Mouse (Mus musculus): ENCODE measurements at regions not wholly inside any gene's neighbourhood (a gene's known extent, or its start where the extent isn't known, plus 50 kb on each side); places are given as distances from the start of the nearest gene placed in this dataset.

- no peak overlapping the region for H3K9ac ChIP-seq (replicated peaks)
- H3K9me3 ChIP-seq (ENCODE audit: control insufficient read depth, low read length): no peaks in the 10 kb centered on the region
- H3K27ac ChIP-seq: no peak overlapping the region
- no peak overlapping the region for H3K4me2 ChIP-seq (ENCODE audit: low read depth)
- 71% methylated on average over 21 of the region's 21 CpGs for WGBS (ENCODE audit: insufficient replicate concordance)
- no peaks in the 10 kb centered on the region; a peak in 1 of 4 replicates for H3K4me1 ChIP-seq (replicated peaks; ENCODE audit: control insufficient read depth in 2 of 2, insufficient read depth in 2 of 2, low read length in 1 of 2)
- ATAC-seq (ENCODE audit: insufficient read depth) (no peak), DNase-seq (ENCODE audit: low read depth in 3 of 3, low spot score in 3 of 3) (no peak)
- H3K27me3 ChIP-seq (ENCODE audit: control insufficient read depth, insufficient read depth, low read length): no peaks in the 10 kb centered on the region
- H3K36me3 ChIP-seq (replicated peaks; ENCODE audit: control insufficient read depth, insufficient read depth, low read depth): no peaks in the 10 kb centered on the region
- TF ChIP-seq CTCF (IDR thresholded peaks at IDR 0.05; ENCODE audit: low read depth): no peak
- no peak for TF ChIP-seq EP300 (IDR thresholded peaks at IDR 0.05; ENCODE audit: low read depth)
- H3K4me3 ChIP-seq (ENCODE audit: insufficient read depth in 1 of 2, low read depth in 2 of 2, low read length in 2 of 2): no peak overlapping the region
Measured at GRCm38 (mm10) chr6:51076861-51077768, 355.4 kb upstream of the Nfe2l3 start.

- H3K9ac ChIP-seq (replicated peaks): no peak overlapping the region
- no peaks in the 10 kb centered on the region for H3K9me3 ChIP-seq (ENCODE audit: control insufficient read depth, low read length)
- no peak for ATAC-seq (ENCODE audit: insufficient read depth)
- H3K27ac ChIP-seq: no peak overlapping the region
- no peak overlapping the region for H3K4me3 ChIP-seq (ENCODE audit: insufficient read depth in 1 of 2, low read depth in 2 of 2, low read length in 2 of 2)
- WGBS (ENCODE audit: insufficient replicate concordance): 40% methylated on average over 6 of the region's 6 CpGs
- H3K4me1 ChIP-seq (replicated peaks; ENCODE audit: control insufficient read depth in 2 of 2, insufficient read depth in 2 of 2, low read length in 1 of 2): no peaks in the 10 kb centered on the region; a peak in 1 of 4 replicates
- H3K4me2 ChIP-seq (ENCODE audit: low read depth): no peak overlapping the region
- no peaks in the 10 kb centered on the region for H3K27me3 ChIP-seq (ENCODE audit: control insufficient read depth, insufficient read depth, low read length)
- TF ChIP-seq CTCF (IDR thresholded peaks at IDR 0.05; ENCODE audit: low read depth) (no peak), EP300 (IDR thresholded peaks at IDR 0.05; ENCODE audit: low read depth) (no peak)
- H3K36me3 ChIP-seq (replicated peaks; ENCODE audit: control insufficient read depth, insufficient read depth, low read depth): no peaks in the 10 kb centered on the region
- no peak for DNase-seq (ENCODE audit: low read depth in 3 of 3, low spot score in 3 of 3)
Measured at GRCm38 (mm10) chr6:51077769-51078096, 354.7 kb upstream of the Nfe2l3 start.

- no peaks in the 10 kb centered on the region for H3K36me3 ChIP-seq (replicated peaks; ENCODE audit: control insufficient read depth, insufficient read depth, low read depth)
Measured at GRCm38 (mm10) chr6:51078353-51078966, 354.0 kb upstream of the Nfe2l3 start.

DNA sequence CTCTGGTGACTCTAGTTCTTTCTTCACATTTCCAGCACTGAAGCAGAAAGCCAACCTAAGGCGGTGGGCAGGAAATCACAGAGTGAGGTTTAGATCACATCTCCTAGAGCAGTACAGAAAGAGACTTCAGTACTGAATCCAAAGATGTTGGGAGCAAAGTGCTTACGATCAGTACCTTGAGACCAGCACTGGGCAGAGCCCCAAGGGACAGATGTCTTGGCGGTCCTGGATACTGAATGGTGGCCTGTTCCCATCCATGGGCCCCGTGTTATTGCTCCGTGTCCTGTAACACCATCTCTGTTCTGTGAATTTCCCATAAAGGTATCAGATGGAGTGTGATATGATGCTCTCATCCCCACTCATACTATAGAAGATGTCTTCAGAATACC is 353.5 kb upstream of the Nfe2l3 start:
- ATAC-seq (ENCODE audit: insufficient read depth) (no peak), DNase-seq (ENCODE audit: low read depth in 3 of 3, low spot score in 3 of 3) (no peak)
- Histone ChIP-seq H3K27me3 (ENCODE audit: control insufficient read depth, insufficient read depth, low read length) (no peaks in the 10 kb centered on the region), H3K9ac (replicated peaks) (no peak overlapping the region), H3K9me3 (ENCODE audit: control insufficient read depth, low read length) (no peaks in the 10 kb centered on the region), H3K27ac (no peak overlapping the region), H3K4me3 (ENCODE audit: insufficient read depth in 1 of 2, low read depth in 2 of 2, low read length in 2 of 2) (no peak overlapping the region), H3K4me2 (ENCODE audit: low read depth) (no peak overlapping the region), H3K4me1 (replicated peaks; ENCODE audit: control insufficient read depth in 2 of 2, insufficient read depth in 2 of 2, low read length in 1 of 2) (no peaks in the 10 kb centered on the region; a peak in 1 of 4 replicates), H3K36me3 (replicated peaks; ENCODE audit: control insufficient read depth, insufficient read depth, low read depth) (no peaks in the 10 kb centered on the region)
- TF ChIP-seq EP300 (IDR thresholded peaks at IDR 0.05; ENCODE audit: low read depth) (no peak), CTCF (IDR thresholded peaks at IDR 0.05; ENCODE audit: low read depth) (no peak)
- 61% methylated on average over 5 of the region's 5 CpGs for WGBS (ENCODE audit: insufficient replicate concordance)

More at GRCm38 (mm10) chr6:51078353-51078966, 354.0 kb upstream of the Nfe2l3 start:
- Histone ChIP-seq H3K27me3 (ENCODE audit: control insufficient read depth, insufficient read depth, low read length) (no peaks in the 10 kb centered on the region), H3K4me3 (ENCODE audit: insufficient read depth in 1 of 2, low read depth in 2 of 2, low read length in 2 of 2) (no peak overlapping the region), H3K27ac (no peak overlapping the region), H3K9ac (replicated peaks) (no peak overlapping the region), H3K9me3 (ENCODE audit: control insufficient read depth, low read length) (no peaks in the 10 kb centered on the region), H3K4me1 (replicated peaks; ENCODE audit: control insufficient read depth in 2 of 2, insufficient read depth in 2 of 2, low read length in 1 of 2) (no peaks in the 10 kb centered on the region; a peak in 1 of 4 replicates), H3K4me2 (ENCODE audit: low read depth) (no peak overlapping the region)
- no peak for DNase-seq (ENCODE audit: low read depth in 3 of 3, low spot score in 3 of 3)
- no peak for ATAC-seq (ENCODE audit: insufficient read depth)
- TF ChIP-seq EP300 (IDR thresholded peaks at IDR 0.05; ENCODE audit: low read depth) (no peak), CTCF (IDR thresholded peaks at IDR 0.05; ENCODE audit: low read depth) (no peak)
- 62% methylated on average over 11 of the region's 11 CpGs for WGBS (ENCODE audit: insufficient replicate concordance)

DNA sequence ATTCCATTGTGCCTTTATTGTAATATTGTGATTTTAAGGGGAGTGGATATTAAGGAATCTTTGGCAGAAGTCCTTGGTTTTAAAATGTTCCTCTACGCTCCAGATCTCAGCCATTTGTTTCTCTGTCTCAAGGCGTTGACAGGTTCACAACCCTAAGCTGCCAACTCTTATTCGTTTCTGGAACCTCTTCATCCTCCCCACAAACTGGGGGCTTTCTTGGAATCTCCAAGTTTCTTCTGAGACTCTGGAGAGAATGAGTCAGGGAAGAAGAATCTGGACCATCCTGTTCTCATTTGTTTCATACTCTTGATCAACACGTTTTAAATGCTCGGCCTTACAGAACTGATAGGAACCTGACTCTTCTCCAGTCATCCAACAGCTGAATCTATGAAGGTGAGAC is 351.4 kb upstream of the Nfe2l3 start:
- Histone ChIP-seq H3K4me2 (ENCODE audit: low read depth) (no peak overlapping the region), H3K9ac (replicated peaks) (no peak overlapping the region), H3K27ac (no peak overlapping the region), H3K27me3 (ENCODE audit: control insufficient read depth, insufficient read depth, low read length) (no peaks in the 10 kb centered on the region), H3K9me3 (ENCODE audit: control insufficient read depth, low read length) (no peaks in the 10 kb centered on the region), H3K4me1 (replicated peaks; ENCODE audit: control insufficient read depth in 2 of 2, insufficient read depth in 2 of 2, low read length in 1 of 2) (no peaks in the 10 kb centered on the region), H3K4me3 (ENCODE audit: insufficient read depth in 1 of 2, low read depth in 2 of 2, low read length in 2 of 2) (no peak overlapping the region), H3K36me3 (replicated peaks; ENCODE audit: control insufficient read depth, insufficient read depth, low read depth) (no peaks in the 10 kb centered on the region)
- ATAC-seq (ENCODE audit: insufficient read depth) (no peak), DNase-seq (ENCODE audit: low read depth in 3 of 3, low spot score in 3 of 3) (no peak)
- TF ChIP-seq EP300 (IDR thresholded peaks at IDR 0.05; ENCODE audit: low read depth): no peak
- TF ChIP-seq CTCF (IDR thresholded peaks at IDR 0.05; ENCODE audit: low read depth): no peak
- 67% methylated on average over 5 of the region's 5 CpGs for WGBS (ENCODE audit: insufficient replicate concordance)

All from liver, embryonic 14.5 days (tissue).